Mouse (Mus musculus): Measurements from ENCODE around the gene Mkrn2. TPM values are rescaled to one million over a fixed set of nuclear protein-coding genes. Genes with fewer than 3 reads are reported as not detected.
A peak's percentile ranks its signal among the peaks of the same experiment; 100 is the strongest.

Mkrn2 gene
- total RNA-seq (2021), result 10 to 100 TPM; 34.4 to 34.6 TPM

DNA sequence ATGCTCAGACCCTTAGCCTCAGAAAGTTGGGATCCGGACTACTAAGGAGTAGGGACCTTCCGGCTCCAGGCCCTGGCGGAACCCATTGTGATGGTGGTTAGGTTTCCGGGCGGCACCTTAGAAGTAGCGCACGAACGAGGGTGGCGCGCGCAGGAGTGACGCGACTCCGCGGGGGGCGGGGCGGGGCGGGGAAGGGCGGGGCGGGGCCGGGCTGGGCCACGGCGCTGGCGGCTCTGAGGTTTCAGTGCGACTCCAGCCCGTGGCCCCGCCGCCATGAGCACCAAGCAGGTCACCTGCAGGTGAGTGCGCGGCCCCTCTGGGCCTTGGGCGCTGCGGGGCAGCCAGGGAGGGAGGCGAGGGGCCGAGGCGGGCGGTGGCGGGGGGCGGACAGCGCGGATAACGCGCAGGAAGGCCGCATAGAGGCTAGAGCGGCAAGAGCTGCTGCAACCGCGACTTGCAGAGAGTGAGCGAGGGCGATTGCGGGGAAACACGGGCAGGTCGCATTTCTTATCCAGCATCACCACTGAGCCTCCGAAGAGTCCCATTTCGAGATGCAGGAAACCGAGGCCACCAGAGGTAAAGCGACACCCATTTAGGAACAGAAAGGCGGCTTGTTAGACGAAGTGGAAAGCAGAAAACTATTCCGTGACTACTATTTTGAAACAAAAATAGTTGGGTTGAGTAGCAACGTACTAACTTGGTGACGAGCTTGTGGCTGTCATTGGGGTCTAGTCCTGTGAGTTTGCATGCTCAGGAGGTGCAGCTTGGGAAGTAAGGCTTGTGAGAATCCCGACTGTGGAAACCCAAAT lies at the start of gene Mkrn2:
Gene Mkrn2, plus strand, starts transcription at position 188 of the 809 bp plus-strand sequence.
- intact Hi-C loops (cut with DNase I), result loop anchor here (5.0 kb wide), 1 partner anchor 75 kb away; the partner anchor contains the start of gene Raf1
- peak; percentile 82 to 84 for DNase-seq (ENCODE audit: low spot score in 2 of 2)

DNA sequence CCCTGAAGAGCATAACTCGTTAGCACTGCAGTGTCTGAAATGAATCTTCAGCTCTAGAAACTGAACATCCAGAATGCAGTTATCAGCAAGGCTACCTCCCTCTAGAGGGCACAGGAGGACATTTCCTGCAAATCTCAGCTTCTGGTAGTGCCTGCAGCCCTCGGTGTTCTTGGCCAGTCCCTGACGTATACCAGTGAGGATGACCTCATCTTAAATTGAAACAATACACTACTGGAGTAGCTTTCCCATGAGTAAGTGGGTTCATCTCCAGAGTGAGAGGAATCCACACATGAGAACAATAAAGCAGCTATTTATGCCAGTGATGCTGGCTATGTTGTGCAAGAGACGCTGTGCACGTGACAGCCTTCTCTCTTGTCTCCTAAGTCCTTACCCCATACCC lies 46.2 kb upstream of the Mkrn2 start:
- intact Hi-C loops (cut with DNase I), result no loop called here
- DNase-seq (ENCODE audit: low spot score in 2 of 2), result no peak

DNA sequence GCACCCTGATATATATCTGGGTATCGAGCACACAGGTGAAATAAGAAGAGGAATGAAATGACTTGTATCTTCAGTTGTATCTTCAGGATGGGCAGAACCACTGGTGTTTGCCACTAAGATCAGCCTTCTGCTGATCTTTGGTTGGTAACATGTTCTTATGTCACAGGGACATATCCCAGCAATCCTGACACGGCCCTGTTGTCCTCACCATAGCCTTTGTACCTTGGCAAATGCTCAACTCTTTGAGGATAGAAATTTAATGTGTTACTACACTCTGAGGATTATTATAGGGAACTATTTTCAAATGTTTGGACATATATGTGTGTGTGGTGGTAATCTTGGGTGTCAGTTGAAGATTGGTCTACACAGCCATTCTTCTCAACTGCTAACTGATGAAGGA lies 43.5 kb upstream of the Mkrn2 start:
- DNase-seq (ENCODE audit: low spot score in 2 of 2), result no peak
- intact Hi-C loops (cut with DNase I), result no loop called here

DNA sequence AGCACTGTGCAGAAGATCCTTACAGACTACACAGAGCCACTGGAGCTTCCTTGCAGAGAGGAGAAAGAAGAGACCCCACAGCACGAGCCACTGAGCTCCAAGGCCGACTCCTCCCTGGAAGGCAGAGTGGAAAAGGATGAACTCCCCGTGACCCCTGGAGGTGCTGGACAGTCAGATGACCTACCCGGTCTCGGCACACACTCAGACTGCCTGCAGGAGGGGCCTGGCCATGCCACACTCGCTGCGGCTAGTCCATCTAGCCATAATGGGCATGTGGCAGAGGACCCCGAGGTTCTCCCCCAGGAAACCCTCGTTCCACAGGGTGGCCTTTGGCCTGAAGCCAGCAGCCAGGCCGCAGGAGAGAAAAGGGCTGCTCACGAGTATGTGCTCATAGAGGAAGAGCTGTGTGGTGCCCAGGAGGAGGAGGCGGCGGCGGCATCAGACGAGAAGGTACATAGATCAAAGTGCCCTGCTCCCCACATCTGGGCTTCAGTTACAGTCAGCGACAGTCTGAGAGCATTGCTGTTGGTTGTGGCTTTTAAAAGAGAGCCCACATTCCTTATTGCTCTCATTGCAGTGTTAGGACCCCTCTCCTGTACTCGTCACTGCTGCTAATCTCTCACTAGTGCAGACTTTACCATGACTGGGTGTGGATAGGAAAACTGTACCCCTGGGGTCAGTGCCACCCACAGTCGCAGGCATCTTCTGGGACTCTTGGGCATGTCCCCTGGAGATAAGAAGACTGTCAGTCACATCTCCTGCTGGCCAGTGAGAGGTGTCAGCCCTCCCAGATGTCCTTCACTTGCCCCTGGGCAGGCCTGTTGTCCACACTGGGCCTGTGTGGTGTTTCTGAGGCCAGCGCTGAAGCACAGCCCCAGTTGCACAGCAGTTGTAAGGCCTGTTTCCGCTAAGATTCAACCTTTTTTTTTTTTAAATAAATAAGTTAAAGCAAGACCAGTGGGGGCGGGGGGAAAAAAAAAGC lies 41.8 kb upstream of the Mkrn2 start:
- intact Hi-C loops (cut with DNase I), result no loop called here
- DNase-seq (ENCODE audit: low spot score in 2 of 2), result no peak

DNA sequence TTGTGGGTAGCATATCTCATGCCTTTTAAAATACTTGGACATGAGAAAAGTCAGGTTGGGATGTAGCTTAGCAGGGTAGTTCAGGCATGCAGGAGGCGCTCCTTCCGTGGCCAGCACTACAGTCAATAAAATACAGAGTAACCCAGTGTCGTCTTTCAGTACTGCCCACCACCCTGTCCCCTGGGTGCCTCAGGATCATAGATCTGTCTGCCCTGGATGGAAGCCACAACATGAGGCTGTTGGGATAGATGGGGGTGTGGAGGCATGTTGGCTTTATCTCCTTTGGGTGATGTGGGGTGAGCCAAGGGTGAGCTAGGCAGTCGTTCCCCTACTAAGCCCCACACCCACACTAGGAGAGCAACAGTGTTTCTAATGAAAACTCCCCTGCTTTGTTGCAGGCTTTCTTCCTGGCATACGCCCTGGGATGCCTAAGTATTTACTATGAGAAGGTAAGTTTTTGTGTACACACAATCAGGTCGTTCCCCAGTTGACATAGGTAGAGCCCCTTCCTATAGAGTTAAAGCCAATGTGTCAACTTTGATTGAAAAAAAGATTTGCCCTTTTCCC lies 36.1 kb upstream of the Mkrn2 start:
- no peak for DNase-seq (ENCODE audit: low spot score in 2 of 2)
- intact Hi-C loops (cut with DNase I), result no loop called here

DNA sequence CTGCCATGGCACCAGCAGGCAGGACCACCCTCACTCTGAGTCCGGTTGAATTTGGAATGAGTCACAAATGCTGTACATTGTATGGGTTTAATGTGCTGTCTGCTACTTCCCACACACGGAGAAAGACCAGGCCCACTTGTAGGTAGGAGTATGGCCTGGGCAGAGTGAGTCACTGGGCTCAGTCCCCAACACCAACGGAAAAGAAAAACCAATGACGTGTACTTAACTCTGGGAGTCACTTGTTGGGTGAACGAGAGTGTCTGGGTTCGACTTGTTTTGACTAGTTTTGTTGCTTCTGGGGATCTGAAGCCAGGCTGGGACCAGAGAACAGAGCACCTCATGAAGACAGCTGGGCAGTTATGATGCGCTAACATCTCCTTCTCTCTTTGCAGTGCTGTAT lies 27.5 kb upstream of the Mkrn2 start:
- no peak for DNase-seq (ENCODE audit: low spot score in 2 of 2)

DNA sequence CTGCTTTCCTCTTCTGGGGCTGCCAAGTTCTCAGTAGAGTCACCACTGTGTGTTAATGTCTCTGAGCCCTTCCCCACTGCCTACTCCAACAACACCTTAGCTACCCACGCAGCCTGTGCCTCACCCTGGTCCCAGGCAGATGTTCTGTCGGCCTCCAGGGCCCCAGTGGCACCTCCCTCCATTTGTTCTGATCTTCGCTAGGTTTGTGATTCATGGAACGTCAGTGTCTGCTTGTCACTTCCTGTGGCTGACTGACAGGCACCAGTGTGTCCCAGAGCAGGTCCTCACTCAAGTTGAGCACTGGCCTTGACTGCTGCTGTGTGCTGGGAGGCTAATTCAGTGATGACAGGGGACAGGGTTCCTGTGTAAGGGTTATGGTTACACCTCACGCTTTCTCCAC lies 24.3 kb upstream of the Mkrn2 start:
- no peak for DNase-seq (ENCODE audit: low spot score in 2 of 2)
- intact Hi-C loops (cut with DNase I), result no loop called here

More for the DNA sequence above, 27.5 kb upstream of the Mkrn2 start:
- intact Hi-C loops (cut with DNase I), result no loop called here

DNA sequence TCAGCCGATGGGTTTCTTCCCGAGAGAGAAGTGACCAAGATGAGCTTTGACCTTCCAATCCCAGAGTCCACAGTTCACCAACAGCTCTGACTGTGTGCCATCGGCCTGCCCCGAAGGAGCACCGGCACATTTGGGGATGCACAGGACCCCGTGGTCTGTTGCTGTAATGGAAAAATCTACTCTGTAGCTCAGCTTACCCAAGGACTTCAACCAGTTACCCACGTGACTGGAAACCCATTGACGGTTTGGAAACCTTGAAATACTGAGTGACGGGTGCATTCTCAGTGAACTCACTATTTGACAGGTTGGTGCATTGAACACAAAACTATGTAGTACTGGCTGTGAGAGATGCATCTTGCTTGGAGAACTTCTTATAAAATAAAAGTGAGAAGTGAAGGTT lies 23.8 kb upstream of the Mkrn2 start:
- no peak for DNase-seq (ENCODE audit: low spot score in 2 of 2)
- intact Hi-C loops (cut with DNase I), result no loop called here

DNA sequence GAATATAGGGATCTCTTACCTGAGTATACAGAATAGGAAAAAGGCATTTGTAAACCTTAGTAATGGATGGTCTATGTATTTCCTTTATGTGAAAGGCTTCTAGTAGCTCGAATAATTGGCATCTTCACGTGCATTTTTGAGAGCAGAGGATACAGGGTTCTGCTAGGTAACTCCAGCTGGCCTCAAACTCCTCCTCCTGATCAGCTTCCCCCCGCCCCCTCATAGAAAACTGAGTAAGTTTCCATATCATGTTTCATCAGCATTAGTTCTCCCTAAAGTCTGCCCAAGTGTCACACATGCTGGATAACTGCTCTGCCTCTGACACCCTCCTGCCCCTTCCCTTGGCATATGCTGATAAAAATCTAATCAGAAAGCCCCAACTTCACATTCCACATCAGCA lies 20.9 kb upstream of the Mkrn2 start:
- intact Hi-C loops (cut with DNase I), result no loop called here
- no peak for DNase-seq (ENCODE audit: low spot score in 2 of 2)

DNA sequence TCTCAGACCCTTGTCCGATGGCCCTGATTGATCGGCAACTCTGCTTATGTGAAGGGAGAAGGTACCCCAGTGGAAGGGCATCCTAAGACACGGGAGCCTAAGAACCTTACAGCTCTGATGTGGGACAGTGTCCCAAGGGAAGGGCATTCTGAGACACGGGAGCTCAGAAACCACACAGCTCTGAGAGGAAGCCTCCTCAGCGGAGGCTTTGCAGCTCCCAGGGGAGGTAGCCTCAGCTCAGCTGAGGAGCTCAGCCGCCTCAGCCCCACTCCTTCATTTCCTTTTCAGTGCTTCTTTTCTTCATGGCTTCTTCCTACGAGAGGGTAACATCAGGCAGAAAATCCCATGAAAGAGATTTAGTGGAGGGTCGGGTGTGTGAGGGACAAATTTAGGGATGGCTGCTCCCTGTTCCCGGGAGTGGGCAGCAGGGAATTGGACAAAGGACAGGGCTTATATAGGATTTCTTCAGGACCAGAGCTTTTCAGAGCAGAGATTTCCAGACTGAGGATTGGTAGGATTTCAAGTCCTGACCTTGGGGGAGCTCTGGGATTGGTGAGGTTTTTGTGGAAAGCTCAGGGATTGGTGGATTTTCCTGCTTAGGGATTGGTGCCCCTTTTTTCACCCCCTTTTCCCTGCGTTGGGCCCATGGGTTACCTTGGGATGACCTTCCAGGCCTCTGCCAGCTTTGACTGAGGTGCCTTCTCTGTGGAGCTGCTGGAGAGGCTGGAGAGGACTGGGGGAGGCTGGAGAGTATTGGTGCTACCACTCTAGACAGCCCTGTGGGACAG lies 19.2 kb upstream of the Mkrn2 start:
- intact Hi-C loops (cut with DNase I), result no loop called here
- no peak for DNase-seq (ENCODE audit: low spot score in 2 of 2)

DNA sequence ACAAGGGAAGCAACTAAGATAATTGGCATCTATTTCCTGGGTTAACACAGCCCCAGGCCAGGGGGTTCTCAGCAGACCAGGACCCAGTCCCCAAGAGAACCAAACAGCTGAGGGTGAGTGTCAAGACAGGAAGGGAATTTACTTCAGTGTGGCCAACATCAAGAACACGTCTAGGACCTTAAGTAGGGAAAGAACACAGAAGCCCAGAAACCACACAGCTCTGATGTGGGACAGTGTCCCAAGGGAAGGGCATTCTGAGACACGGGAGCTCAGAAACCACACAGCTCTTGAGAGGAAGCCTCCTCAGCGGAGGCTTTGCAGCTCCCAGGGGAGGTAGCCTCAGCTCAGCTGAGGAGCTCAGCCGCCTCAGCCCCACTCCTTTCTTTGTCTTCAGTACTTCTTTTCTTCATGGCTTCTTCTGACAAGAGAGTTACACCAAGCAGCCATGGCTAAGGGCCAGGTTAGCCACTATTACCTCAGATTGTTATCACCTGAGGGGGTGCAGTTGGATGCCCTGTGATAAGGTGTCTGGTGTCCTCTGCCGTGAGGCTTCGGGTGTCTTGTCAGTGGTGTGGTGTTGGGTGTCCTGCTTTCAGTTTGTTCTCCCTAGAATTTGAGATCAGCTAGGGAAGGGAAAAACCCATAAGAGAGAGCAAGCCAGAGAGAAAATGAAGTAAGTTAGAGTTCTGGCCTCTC lies 18.1 kb upstream of the Mkrn2 start:
- DNase-seq (ENCODE audit: low spot score in 2 of 2), result no peak
- intact Hi-C loops (cut with DNase I), result no loop called here

DNA sequence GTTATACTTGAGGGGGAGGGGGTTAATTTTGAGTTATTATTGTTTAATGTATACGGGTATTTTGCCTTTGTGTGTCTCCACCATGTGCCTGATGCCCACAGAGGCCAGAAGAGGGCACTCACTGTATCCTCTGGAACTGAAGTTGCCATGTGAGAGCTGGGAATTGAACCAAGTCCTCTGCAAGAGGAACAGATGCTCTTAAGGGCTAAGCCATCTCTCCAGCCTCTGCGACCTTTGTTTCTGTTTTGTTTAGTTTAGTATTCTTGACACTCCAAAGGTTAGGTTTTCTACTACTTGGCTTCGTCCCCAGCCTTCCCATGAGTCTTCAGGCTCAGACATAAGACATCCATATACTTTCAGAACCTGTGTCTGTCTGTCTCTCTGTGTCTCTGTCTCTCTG lies 17.5 kb upstream of the Mkrn2 start:
- intact Hi-C loops (cut with DNase I), result no loop called here
- no peak for DNase-seq (ENCODE audit: low spot score in 2 of 2)

DNA sequence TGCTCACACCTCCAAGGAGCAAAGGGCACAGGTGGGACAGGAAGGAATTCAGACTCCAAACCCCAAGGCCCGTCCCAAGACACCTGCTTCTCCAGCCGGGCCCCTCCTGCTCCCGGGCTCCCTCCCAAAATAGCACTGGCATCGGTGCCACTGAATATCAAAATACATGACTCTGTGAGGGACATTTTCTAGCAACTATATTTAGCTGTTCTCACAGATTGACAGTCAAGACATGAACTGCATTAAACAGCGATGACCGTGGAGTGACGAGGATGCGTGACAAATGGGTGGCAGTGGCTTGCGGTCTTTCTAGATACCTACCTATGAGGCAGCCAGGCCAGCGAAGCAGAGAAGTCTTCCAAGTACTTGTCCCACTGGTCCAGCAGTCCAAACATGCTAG lies 15.4 kb upstream of the Mkrn2 start:
- intact Hi-C loops (cut with DNase I), result no loop called here
- no peak for DNase-seq (ENCODE audit: low spot score in 2 of 2)

DNA sequence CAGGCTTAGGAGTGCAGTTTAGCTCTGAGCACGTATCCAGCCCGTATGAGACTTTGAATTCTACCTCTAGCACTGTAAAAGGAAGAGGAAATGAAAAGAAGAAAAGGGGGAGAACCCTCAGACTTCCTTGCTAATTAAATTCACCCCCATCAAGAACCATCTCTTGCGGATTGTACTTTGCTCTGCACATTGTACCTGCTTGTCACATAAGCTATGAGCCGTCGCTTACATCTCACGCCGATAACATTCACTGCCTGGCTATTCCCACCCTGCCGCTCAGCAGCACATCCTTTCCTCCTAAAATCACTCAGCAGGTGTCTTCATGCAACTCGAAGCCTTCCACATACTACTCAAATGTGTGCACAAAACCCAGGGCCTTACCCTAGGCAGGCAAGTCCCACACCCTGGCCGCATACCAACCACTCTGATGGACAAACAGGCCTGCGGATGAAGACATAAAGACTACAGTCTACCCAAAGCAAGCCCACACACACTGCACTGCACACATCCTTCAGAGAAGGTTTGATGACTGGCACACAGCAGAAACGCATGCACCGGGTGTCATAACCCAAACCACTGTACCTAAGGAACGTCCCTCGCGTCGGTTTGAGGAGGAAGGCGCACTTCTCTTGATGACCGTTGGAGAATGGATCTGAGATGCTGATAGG lies 9.9 kb upstream of the Mkrn2 start:
- intact Hi-C loops (cut with DNase I), result no loop called here
- no peak for DNase-seq (ENCODE audit: low spot score in 2 of 2)

DNA sequence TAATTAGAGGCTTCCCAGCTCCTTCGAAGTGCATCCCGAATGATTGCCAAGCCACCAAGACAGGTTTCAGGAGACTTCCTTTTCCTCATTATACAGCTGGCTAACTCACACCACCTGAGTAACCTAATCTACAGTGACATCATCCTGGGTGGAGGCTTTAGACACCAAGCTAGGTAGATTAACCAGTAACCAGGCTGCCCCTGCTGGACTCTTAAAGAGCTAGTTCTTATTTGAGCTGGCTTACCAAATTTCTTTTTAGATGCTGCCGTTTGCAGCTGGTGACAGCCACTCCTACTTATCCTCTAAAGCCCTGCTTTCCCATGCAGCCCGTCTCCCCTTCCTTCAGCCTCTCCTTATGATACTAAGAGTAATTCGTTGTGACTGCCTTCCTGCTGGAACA lies 9.2 kb upstream of the Mkrn2 start, which contains the start of gene Mkrn2os:
Gene Mkrn2os, minus strand, starts transcription at position 119 of the 400 bp plus-strand sequence.
- intact Hi-C loops (cut with DNase I), result no loop called here
- DNase-seq (ENCODE audit: low spot score in 2 of 2), result no peak

DNA sequence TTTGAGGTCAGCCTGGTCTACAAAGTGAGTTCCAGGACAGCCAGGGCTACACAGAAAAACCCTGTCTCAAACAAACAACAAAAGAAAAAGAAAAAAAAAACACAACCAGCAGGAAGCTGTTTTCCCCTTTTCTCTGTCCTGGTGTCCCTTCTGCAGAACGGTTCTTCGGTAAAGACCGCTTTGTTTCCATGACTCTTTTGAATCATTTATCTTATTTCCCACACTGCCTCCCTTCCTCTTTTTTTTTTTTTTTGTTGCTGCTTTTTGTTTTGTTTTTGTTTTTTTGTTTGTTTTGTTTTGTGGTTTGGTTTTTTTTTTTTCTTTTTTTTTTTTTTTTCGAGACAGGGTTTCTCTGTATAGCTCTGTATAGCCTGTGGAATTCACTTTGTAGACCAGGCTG lies 8.4 kb upstream of the Mkrn2 start:
- intact Hi-C loops (cut with DNase I), result no loop called here

DNA sequence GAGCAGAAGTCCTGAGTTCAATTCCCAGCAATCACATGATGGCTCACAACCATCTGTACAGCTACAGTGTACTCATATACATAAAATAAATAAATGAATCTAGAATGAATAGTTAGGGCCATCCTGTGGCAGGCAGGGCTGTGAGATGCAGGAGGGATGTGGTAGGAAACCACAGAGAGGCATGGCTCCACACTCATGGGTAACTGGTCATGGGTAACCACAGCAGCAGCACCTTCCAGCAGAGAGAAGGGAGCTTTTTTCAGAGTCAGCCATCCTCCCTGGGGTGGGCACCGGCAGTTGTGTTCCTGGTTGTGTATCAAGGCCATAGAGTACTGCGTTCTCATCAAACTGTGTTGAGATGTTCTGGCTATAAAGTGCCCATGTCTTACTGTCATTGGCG lies 7.2 kb upstream of the Mkrn2 start:
- DNase-seq (ENCODE audit: low spot score in 2 of 2), result no peak
- intact Hi-C loops (cut with DNase I), result no loop called here

More for the DNA sequence above, 8.4 kb upstream of the Mkrn2 start:
- DNase-seq (ENCODE audit: low spot score in 2 of 2), result no peak

DNA sequence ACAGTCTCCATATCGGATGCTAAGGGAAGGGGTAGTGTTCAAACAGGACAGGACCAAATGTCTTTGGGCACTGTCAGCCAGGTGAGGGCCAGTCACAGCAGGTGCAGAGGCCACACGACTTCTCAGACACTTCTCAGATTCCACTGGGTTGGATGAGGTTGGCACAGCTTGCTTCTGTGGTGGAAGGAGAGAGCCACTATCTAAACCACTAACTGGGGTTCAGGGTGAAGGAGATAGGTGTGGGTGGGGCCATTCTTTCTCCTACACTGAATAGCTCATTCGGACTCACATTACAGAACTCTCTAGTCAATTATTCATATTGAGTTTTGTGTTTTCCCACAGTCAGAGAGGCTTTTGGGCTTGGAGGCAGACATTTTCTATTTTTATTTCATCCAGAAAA lies 6.0 kb upstream of the Mkrn2 start:
- no peak for DNase-seq (ENCODE audit: low spot score in 2 of 2)
- intact Hi-C loops (cut with DNase I), result no loop called here
